Mouse (Mus musculus) embryo, embryonic 11 days (tissue): ENCODE results near the gene Commd7.
A peak's percentile ranks its signal among the peaks of the same experiment; 100 is the strongest.
"Not testable (repeated sequence)": the region's sequence is repeated elsewhere in the genome, so short reads cannot be mapped to it uniquely, and the experiment has no call there.

ENCODE experiments used
- DNase-seq: peaks from one replicate; pipeline ENCODE4 v3.0.0-alpha.2; 2015

Gene Commd7

GRCm38 (mm10) chr2:153631976-153632870 is at the start of gene Commd7:
Gene Commd7 (minus strand): TSS chr2:153632781.
- peak; percentile 89 for DNase-seq

GRCm38 (mm10) chr2:153679959-153680358 is 47.4 kb upstream of the Commd7 start:
- DNase-seq: no peak

GRCm38 (mm10) chr2:153677550-153677949 is 45.0 kb upstream of the Commd7 start:
- DNase-seq: no peak

GRCm38 (mm10) chr2:153676944-153677343 is 44.4 kb upstream of the Commd7 start:
- no peak for DNase-seq

GRCm38 (mm10) chr2:153675364-153675763 is 42.8 kb upstream of the Commd7 start:
- not testable (repeated sequence) for DNase-seq

GRCm38 (mm10) chr2:153672619-153673018 is 40.0 kb upstream of the Commd7 start:
- no peak for DNase-seq

- no peak for DNase-seq
Observed at GRCm38 (mm10) chr2:153670111-153670510, 37.5 kb upstream of the Commd7 start.

GRCm38 (mm10) chr2:153668754-153669376 is 36.3 kb upstream of the Commd7 start:
- DNase-seq: peak; percentile 83

GRCm38 (mm10) chr2:153665401-153665800 is 32.8 kb upstream of the Commd7 start:
- DNase-seq: no peak

- DNase-seq: peak; percentile 25
Observed at GRCm38 (mm10) chr2:153660616-153661015, 28.0 kb upstream of the Commd7 start.

- not testable (repeated sequence) for DNase-seq
Observed at GRCm38 (mm10) chr2:153657659-153658058, 25.1 kb upstream of the Commd7 start.

- DNase-seq: peak; percentile 39
Observed at GRCm38 (mm10) chr2:153651681-153652080, 19.1 kb upstream of the Commd7 start.

GRCm38 (mm10) chr2:153650014-153650687 is 17.6 kb upstream of the Commd7 start:
- DNase-seq: peak; percentile 47

GRCm38 (mm10) chr2:153649298-153650013 is 16.9 kb upstream of the Commd7 start, which contains the start of gene Dnmt3b:
Gene Dnmt3b (plus strand): TSS chr2:153649450.
- peak; percentile 90 for DNase-seq

GRCm38 (mm10) chr2:153648773-153649297 is 16.3 kb upstream of the Commd7 start:
- DNase-seq: no peak

- no peak for DNase-seq
Observed at GRCm38 (mm10) chr2:153642999-153643398, 10.4 kb upstream of the Commd7 start.

GRCm38 (mm10) chr2:153642496-153642895 is 9.9 kb upstream of the Commd7 start:
- DNase-seq: no peak

- peak; percentile 28 for DNase-seq
Observed at GRCm38 (mm10) chr2:153638977-153639680, 6.5 kb upstream of the Commd7 start.

- no peak for DNase-seq
Observed at GRCm38 (mm10) chr2:153633259-153633658, 678 bp upstream of the Commd7 start.

- no peak for DNase-seq
Observed at GRCm38 (mm10) chr2:153632871-153633226, 268 bp upstream of the Commd7 start.

- no peak for DNase-seq
Observed at GRCm38 (mm10) chr2:153630950-153631349, 1.6 kb downstream of the Commd7 start.

- DNase-seq: no peak
Observed at GRCm38 (mm10) chr2:153622449-153622848, 10.1 kb downstream of the Commd7 start.
